Mouse (Mus musculus): ENCODE measurements around the gene Pip4k2c.

Pip4k2c gene

DNA sequence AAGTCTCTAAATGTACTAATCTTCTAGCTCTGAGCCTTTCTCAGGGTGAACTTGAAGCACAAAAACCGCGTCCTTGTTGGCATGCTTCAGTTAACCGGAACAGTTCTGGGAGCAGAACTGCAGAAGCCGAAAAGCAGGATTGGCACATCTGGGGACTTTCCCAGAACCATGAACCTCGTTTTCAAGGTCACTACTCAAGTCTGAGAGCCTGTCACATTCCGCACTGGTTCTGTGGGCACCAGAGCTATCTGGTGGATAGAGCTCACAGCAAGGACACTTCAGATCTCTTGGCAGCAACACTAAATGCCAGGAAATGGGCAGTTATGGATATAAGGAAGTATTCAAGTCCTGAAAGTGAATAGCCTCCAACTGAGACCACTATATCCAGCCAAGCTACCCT is 64.2 kb downstream of the Pip4k2c start:
- no peak for DNase-seq (ENCODE audit: low read depth in 2 of 2, low spot score in 2 of 2)

All from CD8-positive naive resting alpha-beta T cell, adult 2 months (primary cell).